Mouse (Mus musculus) olfactory bulb, adult 2 months (tissue): Measurements from ENCODE around the gene Gsx2.

ENCODE experiments used
- CTCF ChIP-seq: fragments of 200-500 bp; IDR thresholded peaks from 2 replicates; pipeline ENCODE4 v1.5.1; 2012; ENCODE audit warnings: low read depth, mild to moderate bottlenecking, low read length, moderate library complexity; ENCODE audit not compliant: insufficient read depth
- POLR2A ChIP-seq: fragments of 200-500 bp; IDR thresholded peaks from 2 replicates; pipeline ENCODE4 v1.6.1; 2012; ENCODE audit warnings: mild to moderate bottlenecking, low read depth, low read length, moderate library complexity; ENCODE audit not compliant: insufficient read depth

GRCm38 (mm10) chr5:75109368-75109767 is 34.0 kb downstream of the Gsx2 start:
- TF ChIP-seq CTCF (no peak), POLR2A (no peak)
